Mouse (Mus musculus): ENCODE data around the gene Iqsec2.

The Iqsec2 gene

DNA sequence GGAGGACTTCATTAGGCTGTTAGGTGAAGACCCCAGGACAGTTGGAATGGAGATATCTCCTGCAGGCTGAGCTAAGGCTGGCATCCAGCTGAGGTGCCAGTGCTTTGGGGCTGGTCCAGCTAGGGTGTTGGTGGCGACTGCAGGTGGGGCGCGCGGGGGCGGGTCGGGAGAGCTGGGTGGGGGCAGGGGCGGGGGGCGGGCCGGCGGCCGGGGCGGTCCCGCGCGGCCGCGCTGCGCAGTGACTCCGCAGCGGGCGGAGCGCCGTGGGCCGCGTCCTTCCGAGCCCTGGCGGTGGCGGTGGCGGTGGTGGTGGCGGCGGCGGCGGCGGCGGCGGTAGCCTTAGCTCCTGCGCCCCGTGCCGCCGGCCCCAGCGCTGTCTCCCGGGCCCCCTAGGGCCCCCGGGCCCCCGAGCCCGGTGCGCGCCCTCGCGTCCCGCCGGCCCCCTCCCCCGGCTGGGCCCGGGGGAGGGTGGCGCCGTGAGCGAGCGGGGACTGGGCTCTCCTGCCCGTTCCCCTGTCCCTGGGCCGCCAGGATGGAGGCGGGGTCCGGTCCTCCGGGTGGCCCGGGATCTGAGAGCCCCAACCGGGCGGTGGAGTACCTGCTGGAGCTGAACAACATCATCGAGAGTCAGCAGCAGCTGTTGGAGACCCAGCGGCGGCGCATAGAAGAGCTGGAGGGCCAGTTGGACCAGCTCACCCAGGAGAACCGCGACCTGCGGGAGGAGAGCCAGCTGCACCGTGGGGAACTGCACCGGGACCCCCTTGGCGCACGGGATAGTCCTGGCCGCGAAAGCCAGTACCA, at the start of gene Iqsec2:
Gene Iqsec2 (plus strand): TSS at position 328 of the 801 bp plus-strand sequence.
- DNase-seq = no peak

DNA sequence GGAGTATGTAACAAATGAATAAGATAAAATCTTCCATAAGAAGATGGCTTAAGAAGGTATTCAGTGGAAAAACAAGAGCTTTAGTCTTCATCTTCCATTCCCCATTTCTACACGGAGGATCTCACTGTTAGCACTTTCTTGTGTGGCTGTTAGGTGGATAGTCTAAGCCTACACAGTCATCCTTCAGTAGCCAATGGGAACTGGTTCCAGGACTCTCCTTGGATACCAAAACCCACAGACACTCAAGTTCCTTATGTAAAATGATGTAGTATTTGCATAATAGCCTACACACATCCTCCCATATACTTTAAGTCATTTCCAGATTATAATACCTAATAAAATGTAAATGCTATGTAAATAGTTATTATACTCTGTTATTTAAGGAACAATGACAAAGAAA, 46.5 kb upstream of the Iqsec2 start:
- DNase-seq = no peak

GRCm38 (mm10) chrX:152121687-152122086, 22.4 kb upstream of the Iqsec2 start:
- no peak for DNase-seq

- no peak for DNase-seq
Measured at GRCm38 (mm10) chrX:152130777-152131176, 13.3 kb upstream of the Iqsec2 start.

GRCm38 (mm10) chrX:152132029-152132428, 12.0 kb upstream of the Iqsec2 start:
- no peak for DNase-seq

DNA sequence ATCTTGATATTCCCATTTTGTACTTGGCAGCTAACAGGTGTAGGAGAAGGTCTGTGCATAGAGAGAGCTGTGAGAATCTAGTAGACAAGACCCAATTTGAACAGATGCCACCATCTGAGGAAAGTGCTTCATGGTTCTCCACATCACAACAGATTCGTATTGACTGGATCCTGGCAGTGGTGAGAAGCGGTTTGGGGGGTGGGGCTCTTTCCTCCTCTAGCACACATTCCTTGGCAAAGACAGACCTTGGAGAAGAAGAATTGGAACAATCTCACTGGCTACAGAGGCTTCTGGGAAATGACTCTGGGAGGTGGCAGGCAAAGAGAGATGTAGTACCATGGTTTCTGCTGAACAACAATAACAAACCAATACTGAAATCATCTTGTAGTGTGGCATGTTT, 8.9 kb upstream of the Iqsec2 start:
- no peak for DNase-seq

GRCm38 (mm10) chrX:152144742-152145214, 710 bp downstream of the Iqsec2 start:
- no peak for DNase-seq

DNA sequence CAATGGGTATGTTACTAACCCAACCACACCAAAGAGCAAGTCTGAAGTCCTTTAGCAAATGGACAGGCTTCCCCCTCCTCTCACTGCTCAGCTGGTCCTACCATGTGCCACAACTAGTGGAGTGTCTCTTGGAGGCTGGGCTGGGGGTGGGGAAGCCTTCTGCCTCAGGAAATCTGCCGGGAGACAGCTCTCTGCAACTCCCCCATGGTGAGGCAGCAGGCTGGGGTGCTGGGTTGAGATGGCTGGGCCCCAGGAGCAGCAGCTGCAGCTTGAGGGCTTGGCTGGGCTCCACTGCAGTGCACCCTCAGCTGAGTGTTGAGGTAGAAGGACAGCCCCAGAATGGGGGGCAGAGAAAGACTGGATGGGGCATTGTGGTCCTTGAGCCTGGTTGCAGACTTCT, 2.1 kb downstream of the Iqsec2 start:
- no peak for DNase-seq

DNA sequence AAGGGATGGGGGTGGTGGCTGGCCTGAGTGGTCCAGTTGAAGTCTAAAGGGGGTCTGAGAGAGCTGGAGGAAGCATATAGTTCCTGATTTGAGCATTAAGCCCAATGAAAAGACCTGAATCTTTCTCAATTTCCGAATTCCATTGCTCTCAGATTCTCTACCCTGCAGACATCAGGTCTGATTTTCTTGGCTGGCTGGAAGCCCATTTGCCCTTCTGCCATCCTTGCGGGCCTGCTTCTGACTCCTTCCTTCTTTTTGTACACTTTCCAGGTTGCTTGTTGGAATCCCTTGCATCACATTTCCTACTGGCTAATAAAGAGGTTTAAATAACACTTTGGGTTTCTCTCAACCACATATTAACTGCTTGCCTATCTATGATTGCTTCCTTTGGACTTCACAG, 2.6 kb downstream of the Iqsec2 start:
- DNase-seq = no peak

DNA sequence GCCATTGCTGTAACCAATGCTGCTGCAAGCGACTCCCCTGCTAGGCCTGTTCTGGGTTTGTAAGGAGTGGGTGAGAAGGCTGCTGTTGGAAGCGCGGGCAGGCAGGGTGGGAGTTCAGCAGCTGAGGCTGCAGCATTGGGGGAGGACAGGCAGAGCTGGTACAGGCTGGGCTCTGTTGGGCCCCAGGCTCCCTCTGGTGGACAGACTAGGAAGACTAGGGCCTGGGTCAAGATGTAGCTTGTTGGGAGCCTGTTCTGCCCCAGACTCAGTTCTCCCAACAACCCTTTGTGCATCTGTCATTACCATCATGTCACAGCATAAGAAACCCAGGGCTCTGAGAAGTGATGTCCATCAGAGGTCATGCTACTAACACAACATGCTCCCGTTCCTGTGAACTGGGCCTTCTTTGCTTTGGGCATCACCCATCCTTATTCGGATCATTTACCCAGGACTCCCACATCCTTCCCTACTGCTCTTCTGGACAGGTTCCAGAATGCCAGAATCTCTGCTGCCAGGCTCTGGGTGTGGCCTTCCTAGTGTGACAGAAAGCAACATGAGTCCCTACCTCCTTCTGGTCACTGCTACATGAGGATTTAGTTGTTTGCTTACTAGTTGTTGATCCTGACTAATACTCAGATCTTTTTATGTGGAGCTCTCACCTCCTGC, 3.5 kb downstream of the Iqsec2 start:
- DNase-seq = peak; percentile 43

GRCm38 (mm10) chrX:152148706-152149105, 4.6 kb downstream of the Iqsec2 start:
- DNase-seq = no peak

DNA sequence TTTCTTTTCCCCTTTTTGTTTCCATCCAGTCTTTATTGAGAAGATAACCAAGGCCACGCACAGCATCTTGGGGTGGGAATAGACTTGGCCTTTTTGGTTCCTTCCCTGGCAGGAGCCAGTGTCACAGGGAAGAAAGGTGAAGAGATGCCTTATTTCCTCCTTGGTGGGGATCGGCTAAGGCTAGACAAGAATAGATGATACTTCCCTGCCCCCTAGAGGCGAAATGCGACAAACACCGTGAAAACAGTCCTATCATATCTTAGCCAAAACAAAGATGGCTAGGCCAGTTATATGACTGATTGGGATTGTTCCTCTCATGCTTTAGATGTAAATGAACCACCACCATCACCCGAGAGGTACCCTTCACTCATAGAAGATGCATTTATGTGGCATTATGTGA, 7.6 kb downstream of the Iqsec2 start:
- peak; percentile 20 for DNase-seq

DNA sequence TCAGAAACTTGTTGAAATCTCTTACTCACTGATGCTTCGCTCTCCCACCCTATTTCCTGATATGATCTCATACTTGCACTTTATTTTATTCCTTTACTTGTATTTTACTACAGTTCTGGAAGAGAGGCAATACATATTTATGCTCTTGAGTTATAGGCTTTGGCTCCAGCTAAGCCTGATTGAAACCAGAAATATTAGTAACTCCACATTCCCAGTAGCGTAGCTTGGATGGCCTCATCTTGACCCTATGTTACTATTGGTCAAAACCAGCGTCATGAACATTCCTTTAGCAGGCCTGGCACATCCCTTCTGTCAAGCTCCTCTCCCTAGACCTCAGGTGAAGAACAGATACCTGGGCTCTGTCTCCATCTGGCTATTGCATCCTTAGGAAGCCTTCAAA, 14.2 kb downstream of the Iqsec2 start:
- no peak for DNase-seq

- no peak for DNase-seq
Measured at GRCm38 (mm10) chrX:152161404-152161803, 17.3 kb downstream of the Iqsec2 start.

DNA sequence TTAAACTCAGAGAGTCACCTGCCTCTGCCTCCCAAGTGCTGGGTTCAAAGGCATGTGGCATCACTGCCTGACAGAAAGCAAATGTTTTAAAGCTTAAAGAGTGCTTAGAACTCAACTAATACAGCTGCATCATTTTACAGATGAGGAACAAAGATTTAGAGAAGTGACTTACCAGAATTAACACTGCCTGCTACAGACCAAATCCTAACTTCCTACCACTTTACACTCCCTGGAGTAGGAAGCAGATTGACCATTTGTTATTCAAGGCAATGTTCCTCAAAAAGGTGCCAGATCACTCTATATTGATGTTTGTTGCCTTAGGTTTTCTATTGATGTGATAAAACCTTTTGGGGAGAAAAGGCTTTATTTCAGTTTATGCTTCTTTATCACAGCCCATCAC, 20.0 kb downstream of the Iqsec2 start:
- no peak for DNase-seq

- no peak for DNase-seq
Measured at GRCm38 (mm10) chrX:152166161-152166560, 22.1 kb downstream of the Iqsec2 start.

DNA sequence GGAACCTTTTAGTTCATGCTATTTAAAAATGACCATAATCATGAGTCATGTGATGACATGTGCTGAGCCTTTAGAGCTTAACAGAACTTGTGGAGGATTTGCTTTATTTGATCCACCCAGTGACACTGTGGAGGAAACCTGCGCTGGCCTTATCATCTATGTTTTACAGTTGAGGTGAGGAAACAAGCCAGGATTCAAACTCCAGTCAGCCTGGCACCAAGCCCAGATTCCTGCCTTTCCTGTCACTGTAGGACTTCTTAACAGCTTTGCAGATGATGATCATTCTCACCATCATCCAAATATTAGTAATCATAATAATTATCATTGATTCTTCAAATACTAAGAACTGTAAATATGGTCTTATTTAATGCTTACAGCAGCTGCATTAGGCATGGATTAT, 24.5 kb downstream of the Iqsec2 start:
- DNase-seq = no peak

GRCm38 (mm10) chrX:152171041-152172026, 27.3 kb downstream of the Iqsec2 start:
- DNase-seq = no peak

DNA sequence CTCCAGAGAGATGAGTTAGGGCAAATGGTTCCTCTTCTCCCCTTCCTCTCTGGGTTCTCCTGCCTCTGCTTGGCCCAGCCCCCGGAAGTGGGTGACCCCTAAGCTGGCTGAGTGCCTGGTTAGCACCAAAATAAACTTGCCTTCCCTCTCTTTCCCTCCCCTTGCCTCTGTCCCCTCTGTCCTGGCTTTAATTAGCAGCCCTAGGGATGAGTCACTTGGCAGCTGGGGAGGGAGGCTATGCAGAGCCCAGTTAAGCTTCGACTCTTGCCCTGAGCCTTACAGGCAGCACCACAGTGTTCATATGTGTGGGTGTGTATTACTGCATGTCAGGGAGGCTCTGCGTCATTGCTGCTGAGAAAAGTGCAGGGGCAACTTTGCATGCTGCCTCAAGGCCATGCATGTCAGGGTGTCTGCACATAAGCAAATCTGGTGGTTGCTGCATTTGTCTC, 28.4 kb downstream of the Iqsec2 start:
- peak; percentile 37 for DNase-seq

DNA sequence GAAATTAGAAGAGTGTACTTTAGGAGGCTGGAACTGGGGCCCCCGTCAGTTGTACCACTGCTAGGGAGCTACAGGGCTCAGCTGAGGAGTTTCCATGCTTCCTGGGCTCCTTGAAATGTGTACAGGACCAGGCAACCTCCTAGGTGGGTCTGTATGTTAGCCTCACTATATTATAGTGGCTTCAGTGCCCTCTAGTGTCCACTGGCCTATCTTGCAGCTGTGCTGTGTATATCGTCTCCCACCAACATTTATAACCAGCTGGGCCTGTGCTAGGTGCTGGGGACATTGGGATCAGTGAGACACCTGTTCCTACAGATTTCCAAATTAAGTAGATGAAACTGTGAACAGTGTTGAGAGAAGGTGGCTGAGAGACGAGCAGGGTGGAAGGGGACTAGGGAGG, 31.2 kb downstream of the Iqsec2 start:
- DNase-seq = peak; percentile 31

- no peak for DNase-seq
Measured at GRCm38 (mm10) chrX:152177897-152178296, 33.8 kb downstream of the Iqsec2 start.

GRCm38 (mm10) chrX:152178843-152179545, 34.9 kb downstream of the Iqsec2 start:
- peak; percentile 77 for DNase-seq
